Mouse (Mus musculus) CH12.LX (cell line): ENCODE data around the gene Tamm41. TPM values are rescaled to one million over a fixed set of nuclear protein-coding genes. Genes with fewer than 3 reads are reported as not detected.

ENCODE experiments used
- DNase-seq: peaks from one replicate; pipeline ENCODE4 v3.0.0-alpha.2; 2013; ENCODE audit errors: extremely low read depth
- H3K27ac ChIP-seq: 2 replicates; pipeline ENCODE4 v1.5.1; 2012; ENCODE audit warnings: low read depth, mild to moderate bottlenecking, control low read depth, moderate library complexity; ENCODE audit not compliant: insufficient read depth
- H3K27me3 ChIP-seq: replicated peaks from 2 replicates; pipeline ENCODE3; 2012; ENCODE audit warnings: inconsistent platforms
- H3K36me3 ChIP-seq, 2 experiments: replicated peaks in 1 of 2; 2 replicates each; pipeline versions ENCODE3 to v1.6.1; 2012; ENCODE audit warnings: inconsistent platforms in 1 of 2, low read length in 1 of 2, mild to moderate bottlenecking in 1 of 2, mixed read lengths in 1 of 2, moderate library complexity in 1 of 2; ENCODE audit not compliant: control insufficient read depth in 1 of 2, insufficient read depth in 1 of 2
- H3K4me1 ChIP-seq, 2 experiments: 2 replicates each; pipeline ENCODE4 v1.6.1; 2012; ENCODE audit warnings: inconsistent platforms in 1 of 2, moderate library complexity in 1 of 2; ENCODE audit not compliant: insufficient read depth in 2 of 2, control insufficient read depth in 1 of 2
- H3K4me2 ChIP-seq: 2 replicates; pipeline ENCODE4 v1.6.1; 2012; ENCODE audit warnings: low read depth, mild to moderate bottlenecking, control low read depth; ENCODE audit not compliant: poor library complexity, insufficient read depth, severe bottlenecking
- H3K4me3 ChIP-seq, 3 experiments: fragments of 150-350 bp in 1 of 3; sonication (generic) in 1 of 3; replicated peaks in 1 of 3; 2 replicates each; pipeline versions ENCODE3 to v1.5.1; 2011 to 2012; ENCODE audit warnings: low read depth in 2 of 3, low read length in 2 of 3, mild to moderate bottlenecking in 2 of 3, moderate library complexity in 2 of 3, control low read depth in 1 of 3, improper control_type of control experiment in 1 of 3, inconsistent platforms in 1 of 3, mixed read lengths in 1 of 3; ENCODE audit not compliant: poor library complexity in 1 of 3
- H3K79me2 ChIP-seq: replicated peaks from 2 replicates; pipeline ENCODE4 v1.6.1; 2012; ENCODE audit warnings: mild to moderate bottlenecking, moderate library complexity; ENCODE audit not compliant: control insufficient read depth, poor library complexity, insufficient read depth, severe bottlenecking; ENCODE audit errors: extremely low read depth
- H3K9ac ChIP-seq: 2 replicates; pipeline ENCODE4 v1.6.1; 2012; ENCODE audit warnings: low read depth, mild to moderate bottlenecking, control low read depth, moderate library complexity; ENCODE audit not compliant: insufficient read depth
- H3K9me3 ChIP-seq: replicated peaks from 2 replicates; pipeline ENCODE3; 2012; ENCODE audit warnings: low read length, inconsistent platforms, mixed read lengths
- BHLHE40 ChIP-seq: IDR thresholded peaks from 2 replicates; pipeline ENCODE4 v1.6.1; 2011; ENCODE audit warnings: mild to moderate bottlenecking, low read depth, low read length, improper control_type of control experiment
- CHD1 ChIP-seq: IDR thresholded peaks from 2 replicates; pipeline ENCODE4 v1.6.1; 2012; ENCODE audit warnings: low read depth, low read length, improper control_type of control experiment, inconsistent platforms
- CHD2 ChIP-seq: IDR thresholded peaks from 2 replicates; pipeline ENCODE4 v1.6.1; 2011; ENCODE audit warnings: low read length, improper control_type of control experiment
- CTCF ChIP-seq, 2 experiments: IDR thresholded peaks in 1 of 2; conservative IDR thresholded peaks in 1 of 2; 2 replicates each; pipeline ENCODE4 v1.5.1; 2011 to 2012; ENCODE audit warnings: low read depth in 2 of 2, low read length in 2 of 2, improper control_type of control experiment in 1 of 2, inconsistent platforms in 1 of 2, mild to moderate bottlenecking in 1 of 2, moderate library complexity in 1 of 2
- E2F4 ChIP-seq: IDR thresholded peaks from 2 replicates; pipeline ENCODE4 v1.6.1; 2011; ENCODE audit warnings: low read depth, low read length, improper control_type of control experiment; ENCODE audit not compliant: insufficient replicate concordance
- ELF1 ChIP-seq: IDR thresholded peaks from 2 replicates; pipeline ENCODE4 v1.6.1; 2014; ENCODE audit warnings: low read depth, mild to moderate bottlenecking, inconsistent platforms, low read length, improper control_type of control experiment
- EP300 ChIP-seq: IDR thresholded peaks from 2 replicates; pipeline ENCODE4 v1.6.1; 2011; ENCODE audit warnings: low read length, improper control_type of control experiment
- ETS1 ChIP-seq: conservative IDR thresholded peaks from 2 replicates; pipeline ENCODE4 v1.6.1; 2012; ENCODE audit warnings: low read depth, mild to moderate bottlenecking, inconsistent platforms, low read length, improper control_type of control experiment, moderate library complexity
- GABPA ChIP-seq: IDR thresholded peaks from 2 replicates; pipeline ENCODE4 v1.6.1; 2012; ENCODE audit warnings: low read depth, low read length, improper control_type of control experiment, inconsistent platforms; ENCODE audit not compliant: insufficient replicate concordance
- IRF4 ChIP-seq: IDR thresholded peaks from 2 replicates; pipeline ENCODE4 v1.6.1; 2014; ENCODE audit warnings: low read depth, mild to moderate bottlenecking, inconsistent platforms, low read length, improper control_type of control experiment
- JUN ChIP-seq: IDR thresholded peaks from 2 replicates; pipeline ENCODE4 v1.6.1; 2011; ENCODE audit warnings: low read depth, mild to moderate bottlenecking, low read length, improper control_type of control experiment, moderate library complexity; ENCODE audit not compliant: insufficient read depth
- JUND ChIP-seq: conservative IDR thresholded peaks from 2 replicates; pipeline ENCODE4 v1.6.1; 2011; ENCODE audit warnings: low read depth, low read length, improper control_type of control experiment
- KAT2A ChIP-seq: IDR thresholded peaks from 2 replicates; pipeline ENCODE4 v1.6.1; 2012; ENCODE audit warnings: low read length, improper control_type of control experiment, inconsistent platforms; ENCODE audit not compliant: insufficient replicate concordance
- MAFK ChIP-seq: IDR thresholded peaks from 2 replicates; pipeline ENCODE4 v1.6.1; 2011; ENCODE audit warnings: low read length, improper control_type of control experiment; ENCODE audit not compliant: insufficient replicate concordance
- MAX ChIP-seq: IDR thresholded peaks from 2 replicates; pipeline ENCODE4 v1.6.1; 2011; ENCODE audit warnings: low read length, improper control_type of control experiment
- MAZ ChIP-seq: IDR thresholded peaks from 2 replicates; pipeline ENCODE4 v1.6.1; 2012; ENCODE audit warnings: low read depth, mild to moderate bottlenecking, inconsistent platforms, low read length, improper control_type of control experiment, moderate library complexity
- MEF2A ChIP-seq: IDR thresholded peaks from 2 replicates; pipeline ENCODE4 v1.6.1; 2014; ENCODE audit warnings: low read depth, mild to moderate bottlenecking, inconsistent platforms, low read length, improper control_type of control experiment, borderline replicate concordance
- MXI1 ChIP-seq: IDR thresholded peaks from 2 replicates; pipeline ENCODE4 v1.6.1; 2011; ENCODE audit warnings: mild to moderate bottlenecking, low read depth, low read length, improper control_type of control experiment
- MYC ChIP-seq: IDR thresholded peaks from 2 replicates; pipeline ENCODE4 v1.6.1; 2011; ENCODE audit warnings: low read depth, mild to moderate bottlenecking, improper control_type of control experiment, low read length
- NELFE ChIP-seq: IDR thresholded peaks from 2 replicates; pipeline ENCODE4 v1.6.1; 2011; ENCODE audit warnings: low read depth, low read length, improper control_type of control experiment
- PAX5 ChIP-seq: IDR thresholded peaks from 2 replicates; pipeline ENCODE4 v1.6.1; 2012; ENCODE audit warnings: low read length, inconsistent platforms, mixed read lengths
- POLR2AphosphoS2 ChIP-seq: IDR thresholded peaks from 2 replicates; pipeline ENCODE4 v1.6.1; 2011; ENCODE audit warnings: low read depth, low read length, improper control_type of control experiment
- RAD21 ChIP-seq: IDR thresholded peaks from 2 replicates; pipeline ENCODE4 v1.6.1; 2011; ENCODE audit warnings: low read depth, mild to moderate bottlenecking, low read length, improper control_type of control experiment, moderate library complexity
- RCOR1 ChIP-seq: conservative IDR thresholded peaks from 2 replicates; pipeline ENCODE4 v1.6.1; 2012; ENCODE audit warnings: low read depth, mild to moderate bottlenecking, inconsistent platforms, low read length, improper control_type of control experiment
- SIN3A ChIP-seq: IDR thresholded peaks from 2 replicates; pipeline ENCODE4 v1.6.1; 2012; ENCODE audit warnings: low read length, improper control_type of control experiment, inconsistent platforms
- SMC3 ChIP-seq: IDR thresholded peaks from 2 replicates; pipeline ENCODE4 v1.6.1; 2011; ENCODE audit warnings: low read depth, low read length, improper control_type of control experiment
- TBP ChIP-seq: conservative IDR thresholded peaks from 2 replicates; pipeline ENCODE4 v1.6.1; 2011; ENCODE audit warnings: low read depth, low read length, improper control_type of control experiment
- TCF12 ChIP-seq: IDR thresholded peaks from 2 replicates; pipeline ENCODE4 v1.6.1; 2014; ENCODE audit warnings: low read depth, mild to moderate bottlenecking, inconsistent platforms, low read length, improper control_type of control experiment
- UBTF ChIP-seq: IDR thresholded peaks from 2 replicates; pipeline ENCODE4 v1.6.1; 2012; ENCODE audit warnings: low read depth, mild to moderate bottlenecking, inconsistent platforms, low read length, improper control_type of control experiment, moderate library complexity
- USF2 ChIP-seq: conservative IDR thresholded peaks from 2 replicates; pipeline ENCODE4 v1.6.1; 2011; ENCODE audit warnings: low read depth, low read length, improper control_type of control experiment
- ZKSCAN1 ChIP-seq: IDR thresholded peaks from 2 replicates; pipeline ENCODE4 v1.6.1; 2012; ENCODE audit warnings: low read depth, inconsistent platforms, low read length, improper control_type of control experiment, borderline replicate concordance
- ZNF384 ChIP-seq: IDR thresholded peaks from 2 replicates; pipeline ENCODE4 v1.6.1; 2012; ENCODE audit warnings: low read depth, low read length, improper control_type of control experiment, inconsistent platforms
- dilution Hi-C: fragments of 300-500 bp; cut with MboI; formaldehyde crosslinking; loops from 2 replicates; pipeline ENCODE4 v1.14.3; 2020; ENCODE audit warnings: low sequenced_read_pairs; ENCODE audit not compliant: extremely low pct_unique_long_range_greater_than_20kb, extremely low pct_ligation_motif_present
- in situ Hi-C: fragments of 300-500 bp; cut with MboI; formaldehyde crosslinking; loops from 3 replicates; pipeline ENCODE4 v1.14.3; 2019; ENCODE audit warnings: low sequenced_read_pairs, low pct_ligation_motif_present, low pct_unique_long_range_greater_than_20kb, mixed read lengths
- polyA plus RNA-seq: library from polyadenylated mRNA; unstranded; fragments of >175 nt; gene quantifications from 2 replicates; pipeline ENCODE4 v1.2.1, GENCODE M21; 2012; ENCODE audit warnings: low read depth; ENCODE audit not compliant: insufficient read length
- total RNA-seq, 2 experiments: library from RNA; depleted of rRNA; stranded (reverse); fragments of 300-350 nt in 1 of 2; fragments of >200 nt in 1 of 2; gene quantifications; 2 replicates each; pipeline ENCODE4 v1.2.3; 2012 to 2014

The Tamm41 gene
- total and polyA plus RNA-seq, 3 experiments = 29.3 to 41.1 (median 39.8) TPM

DNA sequence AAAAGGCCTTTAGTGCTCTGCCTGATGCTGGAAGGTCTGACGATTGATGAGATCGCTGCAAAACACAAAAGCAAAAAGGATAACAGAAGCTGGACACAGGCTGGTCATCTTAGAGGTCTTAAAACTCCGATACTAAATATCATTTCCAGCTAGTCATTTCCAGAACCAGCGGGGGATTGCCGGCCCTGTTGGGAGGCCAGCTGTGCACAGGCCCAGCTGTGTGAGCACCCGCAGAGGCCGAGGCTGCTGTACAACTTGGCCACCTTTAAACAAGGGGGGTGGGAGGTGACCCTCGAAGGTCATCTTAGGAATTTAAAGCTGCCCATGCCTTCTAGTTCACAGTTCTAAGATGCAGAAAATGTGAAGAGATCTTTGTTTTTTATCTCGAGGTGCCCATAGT, 26.9 kb downstream of the Tamm41 start:
- Histone ChIP-seq H3K27me3 (no peaks in the 10 kb centered on the region), H3K4me1 (peaks cover 46 to 87% of the 10 kb centered on the region in 2 experiments), H3K9me3 (no peaks in the 10 kb centered on the region), H3K27ac (peak overlapping the region; percentile 97), H3K36me3 (peaks cover 9 to 38% of the 10 kb centered on the region in 2 experiments), H3K4me3 (peak overlapping the region; percentile 1 to 33 (median 5)), H3K4me2 (peak overlapping the region; percentile 61), H3K79me2 (no peaks in the 10 kb centered on the region), H3K9ac (peak overlapping the region; percentile 59)
- dilution Hi-C loops (no loop called here), in situ Hi-C loops (no loop called here)
- TF ChIP-seq EP300 = peak; percentile 91
- TF ChIP-seq SMC3 = peak; percentile 20
- peak; percentile 57; the same call in 1 of the 2 replicates for TF ChIP-seq JUND
- no peak for TF ChIP-seq ZNF384
- 0 out of 2 replicates have a peak, but pooled peaks have one; percentile 8 for TF ChIP-seq MXI1
- TF ChIP-seq CHD1 = peak; percentile 9
- peak; percentile 78 for TF ChIP-seq MEF2A
- TF ChIP-seq BHLHE40 = peak; percentile 80
- no peak for TF ChIP-seq GABPA
- peak; percentile 85 for TF ChIP-seq SIN3A
- TF ChIP-seq RAD21 = no peak; the same call in 1 of the 2 replicates
- no peak for TF ChIP-seq CTCF (conservative IDR thresholded peaks at IDR 0.05 in 1 of 2, IDR thresholded peaks at IDR 0.05 in 1 of 2; ENCODE audit: low read depth in 2 of 2, low read length in 2 of 2)
- TF ChIP-seq ZKSCAN1 = no peak
- no peak for TF ChIP-seq USF2
- TF ChIP-seq UBTF = no peak; the same call in none of the 2 replicates
- TF ChIP-seq KAT2A = no peak
- TF ChIP-seq RCOR1 = peak; percentile 68; the same call in 1 of the 2 replicates
- TF ChIP-seq ELF1 = no peak; the same call in 1 of the 2 replicates
- peak; percentile 57; the same call in 1 of the 2 replicates for TF ChIP-seq JUN
- TF ChIP-seq MAX = 0 out of 2 replicates have a peak, but pooled peaks have one; percentile 11
- no peak for TF ChIP-seq TBP
- TF ChIP-seq MYC = 0 out of 2 replicates have a peak, but pooled peaks have one; percentile 10
- TF ChIP-seq E2F4 = no peak
- peak; percentile 93 for TF ChIP-seq IRF4
- 0 out of 2 replicates have a peak, but pooled peaks have one; percentile 1 for TF ChIP-seq NELFE
- TF ChIP-seq MAZ = 0 out of 2 replicates have a peak, but pooled peaks have one; percentile 20
- TF ChIP-seq TCF12 = peak; percentile 99
- TF ChIP-seq POLR2AphosphoS2 = no peak
- peak; percentile 93 for TF ChIP-seq ETS1
- TF ChIP-seq CHD2 = peak; percentile 70
- no peak for TF ChIP-seq PAX5
- peak; percentile 44; the same call in 1 of the 2 replicates for TF ChIP-seq MAFK
- peak; percentile 50 for DNase-seq
